Mouse (Mus musculus): ENCODE measurements at regions not wholly inside any gene's neighbourhood (a gene's known extent, or its start where the extent isn't known, plus 50 kb on each side); places are given as distances from the start of the nearest gene placed in this dataset.
"Not testable (repeated sequence)": the region's sequence is repeated elsewhere in the genome, so short reads cannot be mapped to it uniquely, and the experiment has no call there.

GRCm38 (mm10) chr1:94582526-94582925 is 530.2 kb upstream of the Pdcd1 start:
- DNase-seq: no peak

- peak; percentile 4 for DNase-seq
Observed at GRCm38 (mm10) chr1:94581650-94582405, 529.5 kb upstream of the Pdcd1 start.

GRCm38 (mm10) chr1:94532773-94533541 is 480.6 kb upstream of the Pdcd1 start:
- DNase-seq: no peak

GRCm38 (mm10) chr1:94504080-94504520 is 451.7 kb upstream of the Pdcd1 start:
- DNase-seq: no peak

- no peak for DNase-seq
Observed at GRCm38 (mm10) chr1:94503379-94504079, 451.2 kb upstream of the Pdcd1 start.

GRCm38 (mm10) chr1:94502066-94502861 is 449.9 kb upstream of the Pdcd1 start:
- no peak for DNase-seq

GRCm38 (mm10) chr1:94496992-94497391 is 444.6 kb upstream of the Pdcd1 start:
- no peak for DNase-seq

- DNase-seq: no peak
Observed at GRCm38 (mm10) chr1:94496341-94496740, 444.0 kb upstream of the Pdcd1 start.

- no peak for DNase-seq
Observed at GRCm38 (mm10) chr1:94487062-94487461, 434.7 kb upstream of the Pdcd1 start.

GRCm38 (mm10) chr1:94469834-94470233 is 417.5 kb upstream of the Pdcd1 start:
- DNase-seq: not testable (repeated sequence)

GRCm38 (mm10) chr1:94423731-94424130 is 371.4 kb upstream of the Pdcd1 start:
- DNase-seq: no peak

- DNase-seq: peak; percentile 23
Observed at GRCm38 (mm10) chr1:94413043-94413442, 360.7 kb upstream of the Pdcd1 start.

- no peak for DNase-seq
Observed at GRCm38 (mm10) chr1:94366606-94367005, 314.3 kb upstream of the Pdcd1 start.

GRCm38 (mm10) chr1:94356996-94357395 is 304.6 kb upstream of the Pdcd1 start:
- DNase-seq: no peak

- DNase-seq: no peak
Observed at GRCm38 (mm10) chr1:94355873-94356272, 303.5 kb upstream of the Pdcd1 start.

- DNase-seq: no peak
Observed at GRCm38 (mm10) chr1:94342576-94342975, 290.2 kb upstream of the Pdcd1 start.

GRCm38 (mm10) chr1:94341237-94341636 is 288.9 kb upstream of the Pdcd1 start:
- no peak for DNase-seq

GRCm38 (mm10) chr1:94318029-94318428 is 265.7 kb upstream of the Pdcd1 start:
- no peak for DNase-seq

- no peak for DNase-seq
Observed at GRCm38 (mm10) chr1:94298395-94298794, 246.0 kb upstream of the Pdcd1 start.

- DNase-seq: no peak
Observed at GRCm38 (mm10) chr1:94272569-94272968, 220.2 kb upstream of the Pdcd1 start.

- no peak for DNase-seq
Observed at GRCm38 (mm10) chr1:94263313-94263712, 211.0 kb upstream of the Pdcd1 start.

- peak; percentile 3 for DNase-seq
Observed at GRCm38 (mm10) chr1:94235426-94235825, 183.1 kb upstream of the Pdcd1 start.

GRCm38 (mm10) chr1:94221006-94221405 is 168.7 kb upstream of the Pdcd1 start:
- no peak for DNase-seq

Data from embryo, embryonic 11 days (tissue).